Mouse (Mus musculus): Measurements from ENCODE around the gene Arhgap45.

- TF ChIP-seq FLI1 (IDR thresholded peaks at IDR 0.05; ENCODE audit: low read length), result no peak
- TF ChIP-seq GATA1 (IDR thresholded peaks at IDR 0.05; ENCODE audit: borderline replicate concordance, low read length), result no peak
Observed at GRCm38 (mm10) chr10:79974668-79975067, 41.8 kb upstream of the Arhgap45 start.

All from megakaryocyte, embryonic 14.5 days (primary cell).